Mouse (Mus musculus) spleen, adult 10 weeks (tissue): ENCODE data around the gene Spsb3. TPM values are rescaled to one million over a fixed set of nuclear protein-coding genes. Genes with fewer than 3 reads are reported as not detected.

Experiments used
- polyA plus RNA-seq: library from polyadenylated mRNA; stranded (reverse); fragments of 350-450 nt; fragmentation: Illumina TruSeq; extraction: RNeasy Lipid Tissue Mini Kit (QIAGEN cat#74804); gene quantifications from one replicate; pipeline ENCODE4 v1.2.3, GENCODE M21; 2015; ENCODE audit warnings: low replicate concordance; ENCODE audit not compliant: insufficient read depth

Gene Spsb3
- polyA plus RNA-seq: 12.0 TPM

GRCm38 (mm10) chr17:24886134-24886931 lies at the start of gene Spsb3, which contains the start of gene Nubp2:
Gene Spsb3 (plus strand): TSS chr17:24886643.
Gene Nubp2 (minus strand): TSS chr17:24886349.

DNA sequence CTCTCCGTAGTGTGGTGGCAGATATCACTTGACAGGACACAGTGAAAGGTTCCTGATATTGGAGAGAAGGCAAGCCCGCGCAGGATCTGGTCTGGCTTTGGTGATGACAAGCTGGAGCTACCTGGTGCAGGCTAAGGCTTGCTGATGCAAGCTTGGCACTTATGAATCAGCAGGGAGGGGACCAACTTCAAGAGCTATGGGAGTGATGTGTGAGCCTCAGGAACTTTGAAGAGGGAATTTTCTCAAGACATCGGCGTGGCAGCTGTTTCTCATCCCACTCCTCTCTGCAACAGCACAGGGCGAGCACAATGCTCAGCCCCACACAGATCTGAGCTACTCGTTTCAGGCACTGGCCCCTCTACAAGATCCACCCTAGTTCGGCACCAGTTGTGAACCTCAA lies 46.6 kb upstream of the Spsb3 start, which contains the start of gene Hagh:
Gene Hagh (plus strand): TSS at position 302 of the 400 bp plus-strand sequence.

GRCm38 (mm10) chr17:24850065-24850772 lies 36.2 kb upstream of the Spsb3 start, which contains the start of gene Fahd1:
Gene Fahd1 (minus strand): TSS chr17:24850364.

GRCm38 (mm10) chr17:24865776-24866175 lies 20.7 kb upstream of the Spsb3 start, which contains the start of gene Igfals:
Gene Igfals (plus strand): TSS chr17:24865997.

GRCm38 (mm10) chr17:24894995-24895547 lies 8.6 kb downstream of the Spsb3 start, which contains the start of the genes Eme2 and Mrps34:
Gene Eme2 (minus strand): TSS chr17:24895087.
Gene Mrps34 (plus strand): TSS chr17:24895116.

GRCm38 (mm10) chr17:24896241-24896992 lies 10.0 kb downstream of the Spsb3 start, which contains the start of gene Nme3:
Gene Nme3 (plus strand): TSS chr17:24896500.

GRCm38 (mm10) chr17:24936259-24937237 lies 50.1 kb downstream of the Spsb3 start, which contains the start of gene Mapk8ip3:
Gene Mapk8ip3 (minus strand): TSS chr17:24936977.

Other genes starting within 250 kb of the Spsb3 start
- 21.0 TPM for gene Slc9a3r2, start 236.3 kb upstream of the Spsb3 start, polyA plus RNA-seq
- not detected for gene Npw, start 228.2 kb upstream of the Spsb3 start, polyA plus RNA-seq
- gene Zfp598, start 217.0 kb upstream of the Spsb3 start, polyA plus RNA-seq: 15.5 TPM
- not detected for gene Syngr3, start 196.7 kb upstream of the Spsb3 start, polyA plus RNA-seq
- gene Gfer, start 190.5 kb upstream of the Spsb3 start, polyA plus RNA-seq: 16.0 TPM
- 4.3 TPM for gene Noxo1, start 190.4 kb upstream of the Spsb3 start, polyA plus RNA-seq
- 8.7 TPM for gene Tbl3, start 179.0 kb upstream of the Spsb3 start, polyA plus RNA-seq
- gene Rnf151, start 168.6 kb upstream of the Spsb3 start, polyA plus RNA-seq: not detected
- gene Rps2, start 168.5 kb upstream of the Spsb3 start, polyA plus RNA-seq: 1,280 TPM
- gene Ndufb10, start 162.2 kb upstream of the Spsb3 start, polyA plus RNA-seq: 148 TPM
- gene Rpl3l, start 158.8 kb upstream of the Spsb3 start, polyA plus RNA-seq: not detected
- gene Msrb1, start 150.0 kb upstream of the Spsb3 start, polyA plus RNA-seq: 62.1 TPM
- gene Hs3st6, start 133.7 kb upstream of the Spsb3 start, polyA plus RNA-seq: not detected
- 0.51 TPM for gene Meiob, start 82.4 kb upstream of the Spsb3 start, polyA plus RNA-seq
- 62.0 TPM for gene Hagh, start 46.5 kb upstream of the Spsb3 start, polyA plus RNA-seq
- gene Fahd1, start 36.3 kb upstream of the Spsb3 start, polyA plus RNA-seq: 9.4 TPM
- 0.36 TPM for gene Igfals, start 20.6 kb upstream of the Spsb3 start, polyA plus RNA-seq
- gene Nubp2, start 294 bp upstream of the Spsb3 start, polyA plus RNA-seq: 30.4 TPM
- gene Eme2, start 8.4 kb downstream of the Spsb3 start, polyA plus RNA-seq: 12.4 TPM
- 18.6 TPM for gene Mrps34, start 8.5 kb downstream of the Spsb3 start, polyA plus RNA-seq
- 14.5 TPM for gene Nme3, start 9.9 kb downstream of the Spsb3 start, polyA plus RNA-seq
- 68.1 TPM for gene Mapk8ip3, start 50.3 kb downstream of the Spsb3 start, polyA plus RNA-seq
- 50.0 TPM for gene Jpt2, start 74.0 kb downstream of the Spsb3 start, polyA plus RNA-seq
- 25.7 TPM for gene Cramp1l, start 129.1 kb downstream of the Spsb3 start, polyA plus RNA-seq
- 42.9 TPM for gene Ift140, start 129.4 kb downstream of the Spsb3 start, polyA plus RNA-seq
- gene Tmem204, start 196.9 kb downstream of the Spsb3 start, polyA plus RNA-seq: 19.4 TPM
- 20.8 TPM for gene Telo2, start 229.3 kb downstream of the Spsb3 start, polyA plus RNA-seq
- gene Ptx4, start 234.1 kb downstream of the Spsb3 start, polyA plus RNA-seq: not detected
- 21.3 TPM for gene Clcn7, start 246.7 kb downstream of the Spsb3 start, polyA plus RNA-seq